Mouse (Mus musculus): ENCODE data around the gene Spred2. TPM values are rescaled to one million over a fixed set of nuclear protein-coding genes. Genes with fewer than 3 reads are reported as not detected.

Gene Spred2
- polyA plus RNA-seq, 1 experiment from 2014 or later, result 4.3 TPM

DNA sequence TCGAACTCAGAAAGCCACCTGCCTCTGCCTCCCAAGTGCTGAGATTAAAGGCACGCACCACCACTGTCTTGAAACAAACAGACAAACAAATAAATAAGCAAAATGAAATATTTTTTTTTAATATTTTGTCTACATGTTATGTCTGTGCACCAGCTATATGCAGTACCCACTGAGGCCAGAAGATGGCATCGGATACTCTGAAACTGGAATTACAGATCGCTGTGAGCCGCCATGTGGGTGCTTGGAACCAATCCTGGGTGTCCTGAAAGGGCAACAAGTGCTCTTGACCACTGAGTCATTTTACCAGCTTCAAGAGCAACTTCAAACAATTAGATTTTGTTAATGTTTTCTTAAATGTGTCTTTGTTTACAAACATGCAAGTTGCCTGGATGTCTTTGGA, 11.5 kb upstream of the Spred2 start:
- Histone ChIP-seq H3K27ac (replicated peaks) (no peak overlapping the region), H3K4me1 (peaks cover 15% of the 10 kb centered on the region), H3K36me3 (no peaks in the 10 kb centered on the region), H3K9ac (no peak overlapping the region), H3K4me3 (no peak overlapping the region), H3K9me3 (0 out of 2 replicates have a peak, but pooled peaks cover 5% of the 10 kb centered on the region), H3K4me2 (no peak overlapping the region), H3K27me3 (replicated peaks) (no peaks in the 10 kb centered on the region)
- 85% methylated on average over 5 of the region's 5 CpGs for WGBS
- ATAC-seq (ENCODE audit: extremely low read depth, insufficient number of reproducible peaks, low FRiP score, low TSS enrichment), result no peak

DNA sequence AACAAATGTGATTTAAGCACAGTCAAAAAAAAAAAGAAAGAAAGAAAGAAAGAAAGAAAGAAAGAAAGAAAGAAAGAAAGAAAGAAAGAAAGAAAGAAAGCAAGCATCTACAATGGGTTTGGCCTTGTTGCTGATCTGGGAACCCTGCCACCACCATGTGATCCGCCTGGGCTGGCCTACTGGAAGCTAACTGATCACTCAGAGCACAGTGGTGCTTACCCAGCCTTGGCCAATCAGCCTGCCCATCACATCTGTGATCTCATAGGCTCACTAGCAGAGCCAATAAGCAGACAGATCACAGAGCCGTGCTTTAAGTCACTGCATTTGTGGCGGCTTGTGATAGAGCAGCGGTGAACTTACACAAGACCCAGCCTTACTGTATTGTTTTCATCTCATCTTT, 10.4 kb upstream of the Spred2 start:
- peaks cover 6% of the 10 kb centered on the region for H3K27me3 ChIP-seq (replicated peaks)
- no peak overlapping the region for H3K4me3 ChIP-seq
- peaks cover 25% of the 10 kb centered on the region for H3K4me1 ChIP-seq
- WGBS, result 83% methylated on average over 4 of the region's 4 CpGs
- ATAC-seq (ENCODE audit: extremely low read depth, insufficient number of reproducible peaks, low FRiP score, low TSS enrichment), result no peak
- no peak overlapping the region for H3K9ac ChIP-seq
- 0 out of 2 replicates have a peak, but pooled peaks cover 5% of the 10 kb centered on the region for H3K9me3 ChIP-seq
- no peaks in the 10 kb centered on the region for H3K36me3 ChIP-seq
- no peak overlapping the region for H3K4me2 ChIP-seq
- H3K27ac ChIP-seq (replicated peaks), result no peak overlapping the region

DNA sequence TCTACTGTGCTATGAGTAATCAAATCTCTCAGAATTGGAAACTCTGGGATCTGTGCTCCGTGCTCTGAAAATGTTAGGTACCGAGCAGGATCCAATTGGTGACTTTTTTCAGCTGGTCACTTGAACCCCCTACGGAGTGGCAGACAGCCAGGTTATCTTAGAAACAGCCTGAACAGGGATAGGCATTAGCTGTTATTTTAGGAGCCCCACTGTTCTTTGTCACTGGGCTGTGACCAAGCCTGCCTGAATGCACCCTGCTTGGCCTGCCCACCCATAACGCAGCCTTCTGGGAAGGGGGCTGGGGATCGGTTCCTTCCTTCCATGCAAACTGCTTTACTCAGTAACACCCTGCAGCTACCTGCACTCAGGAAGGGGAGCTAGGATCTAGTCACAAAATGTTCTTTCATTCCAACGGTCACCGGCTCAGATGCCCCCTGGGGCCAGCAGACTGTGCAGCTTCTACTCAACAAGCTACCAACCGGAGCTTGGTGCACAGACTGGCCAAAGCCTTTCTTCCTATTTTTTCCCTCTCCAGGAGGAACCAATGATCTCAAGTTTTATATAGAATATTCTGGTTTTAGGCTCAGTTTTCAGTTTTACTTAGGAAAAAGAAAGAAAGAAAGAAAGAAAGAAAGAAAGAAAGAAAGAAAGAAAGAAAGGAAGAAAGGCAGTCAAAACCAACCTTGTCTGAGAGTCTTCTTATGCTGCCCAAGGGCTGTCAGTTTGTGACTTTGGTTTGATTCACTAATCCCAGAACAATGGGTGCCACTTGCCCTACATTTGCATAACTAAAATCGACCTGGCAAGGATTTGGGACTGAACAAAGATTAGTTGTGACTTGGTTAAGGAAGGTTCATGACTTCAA, 6.6 kb upstream of the Spred2 start:
- no peaks in the 10 kb centered on the region for H3K36me3 ChIP-seq
- no peak for ATAC-seq (ENCODE audit: extremely low read depth, insufficient number of reproducible peaks, low FRiP score, low TSS enrichment)
- peak overlapping the region; percentile 49 for H3K4me2 ChIP-seq
- 0 out of 2 replicates have a peak, but pooled peaks cover 4% of the 10 kb centered on the region for H3K9me3 ChIP-seq
- peak overlapping the region; percentile 33; the same call in 1 of the 2 replicates for H3K9ac ChIP-seq
- H3K4me3 ChIP-seq, result no peak overlapping the region
- H3K27ac ChIP-seq (replicated peaks), result no peak overlapping the region
- peaks cover 6% of the 10 kb centered on the region for H3K27me3 ChIP-seq (replicated peaks)
- H3K4me1 ChIP-seq, result peaks cover 39% of the 10 kb centered on the region
- WGBS, result 23% methylated on average over 9 of the region's 9 CpGs

DNA sequence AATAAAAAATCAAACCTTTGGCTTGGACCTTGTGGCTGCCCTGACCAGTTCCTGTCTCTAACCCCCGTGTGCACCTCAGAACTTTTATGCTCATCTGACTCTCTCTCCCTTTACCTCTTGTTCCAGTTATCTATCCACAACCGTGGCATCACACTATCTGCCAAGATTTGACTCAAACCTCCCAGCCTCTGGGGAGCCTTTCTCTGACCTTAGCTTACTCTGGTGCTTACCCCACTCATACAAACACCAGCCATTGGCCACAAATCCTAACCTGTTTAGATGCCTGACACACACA, 6.0 kb upstream of the Spred2 start:
- H3K9ac ChIP-seq, result no peak overlapping the region
- no peaks in the 10 kb centered on the region for H3K36me3 ChIP-seq
- no peak overlapping the region for H3K27ac ChIP-seq (replicated peaks)
- WGBS, result 41% methylated on average over 2 of the region's 2 CpGs
- ATAC-seq (ENCODE audit: extremely low read depth, insufficient number of reproducible peaks, low FRiP score, low TSS enrichment), result no peak
- H3K4me3 ChIP-seq, result no peak overlapping the region
- H3K4me2 ChIP-seq, result no peak overlapping the region
- peaks cover 6% of the 10 kb centered on the region for H3K27me3 ChIP-seq (replicated peaks)
- H3K4me1 ChIP-seq, result peaks cover 38% of the 10 kb centered on the region
- no peaks in the 10 kb centered on the region for H3K9me3 ChIP-seq

DNA sequence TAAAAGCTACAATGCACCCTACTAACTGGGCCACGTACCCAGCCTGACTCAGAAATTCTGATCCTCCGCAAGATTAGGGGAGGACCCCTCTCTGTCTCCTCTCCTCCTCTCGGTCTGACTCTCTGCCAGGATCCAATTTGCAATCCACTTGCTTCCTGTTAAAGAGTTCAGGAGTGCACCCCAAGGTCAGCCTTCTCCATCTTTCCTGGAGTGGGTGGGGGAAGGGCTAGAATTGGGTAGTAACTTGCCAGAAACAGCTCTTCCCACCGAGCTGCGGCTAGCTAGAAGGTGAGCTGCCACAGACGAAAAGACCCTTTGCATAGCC, 4.8 kb upstream of the Spred2 start:
- Histone ChIP-seq H3K4me3 (peak overlapping the region; percentile 76), H3K9ac (peak overlapping the region; percentile 80), H3K36me3 (no peaks in the 10 kb centered on the region), H3K9me3 (no peaks in the 10 kb centered on the region), H3K27me3 (replicated peaks) (peaks cover 6% of the 10 kb centered on the region), H3K4me2 (peak overlapping the region; percentile 86), H3K27ac (replicated peaks) (peak overlapping the region; percentile 80), H3K4me1 (peaks cover 33% of the 10 kb centered on the region)
- 5% methylated on average over 6 of the region's 6 CpGs for WGBS
- no peak for ATAC-seq (ENCODE audit: extremely low read depth, insufficient number of reproducible peaks, low FRiP score, low TSS enrichment)

DNA sequence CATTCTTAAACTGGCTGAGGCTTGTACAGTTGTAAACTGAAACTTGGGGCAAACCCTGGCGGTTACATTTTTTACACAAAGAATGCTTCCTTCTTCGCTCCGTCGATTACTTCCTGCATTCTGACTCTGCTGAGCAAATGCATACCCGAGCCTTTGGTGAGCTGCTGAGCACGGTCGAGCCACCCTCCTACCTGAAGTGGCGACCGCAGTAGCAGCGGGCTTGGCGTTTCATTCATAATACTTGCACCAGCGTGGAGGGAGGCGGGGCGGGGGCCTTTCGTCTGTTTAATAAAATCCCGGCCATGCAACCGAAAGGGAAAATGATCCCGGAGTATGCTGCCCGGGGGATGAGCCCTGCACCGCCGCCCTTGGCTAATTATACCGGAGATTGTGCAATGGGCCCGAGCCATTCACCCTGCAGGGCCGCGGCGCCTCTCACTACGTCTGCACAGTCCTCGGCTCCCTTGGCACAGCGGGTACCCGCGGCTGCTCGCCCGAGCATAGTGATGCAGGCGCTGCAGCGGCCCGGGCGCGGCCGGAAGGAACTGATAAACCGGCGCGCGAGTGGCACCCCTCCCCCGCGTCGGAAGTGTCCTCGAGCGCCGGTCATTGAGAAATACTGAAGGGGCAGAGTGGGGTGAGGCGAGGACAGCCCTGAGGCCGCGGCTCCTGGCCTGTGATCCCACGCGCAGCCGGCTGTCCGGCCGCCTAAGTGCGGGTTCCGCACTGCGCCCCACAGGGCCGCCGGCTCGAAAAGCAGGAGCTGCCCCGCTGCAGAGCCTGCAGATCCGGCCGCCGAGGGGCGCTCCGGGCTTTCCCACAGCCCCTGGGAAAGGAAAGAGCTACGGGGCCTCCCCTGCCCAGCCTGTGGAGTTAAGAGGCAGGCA, 4.1 kb upstream of the Spred2 start:
- peak overlapping the region; percentile 80 for H3K9ac ChIP-seq
- peaks cover 33% of the 10 kb centered on the region for H3K4me1 ChIP-seq
- WGBS, result under 1% methylated on average over 70 of the region's 70 CpGs
- no peaks in the 10 kb centered on the region for H3K9me3 ChIP-seq
- peaks cover 6% of the 10 kb centered on the region for H3K27me3 ChIP-seq (replicated peaks)
- peak; percentile 35 for ATAC-seq (ENCODE audit: extremely low read depth, insufficient number of reproducible peaks, low FRiP score, low TSS enrichment)
- peak overlapping the region; percentile 86 for H3K4me2 ChIP-seq
- no peaks in the 10 kb centered on the region for H3K36me3 ChIP-seq
- H3K27ac ChIP-seq (replicated peaks), result peak overlapping the region; percentile 80
- H3K4me3 ChIP-seq, result peak overlapping the region; percentile 76

DNA sequence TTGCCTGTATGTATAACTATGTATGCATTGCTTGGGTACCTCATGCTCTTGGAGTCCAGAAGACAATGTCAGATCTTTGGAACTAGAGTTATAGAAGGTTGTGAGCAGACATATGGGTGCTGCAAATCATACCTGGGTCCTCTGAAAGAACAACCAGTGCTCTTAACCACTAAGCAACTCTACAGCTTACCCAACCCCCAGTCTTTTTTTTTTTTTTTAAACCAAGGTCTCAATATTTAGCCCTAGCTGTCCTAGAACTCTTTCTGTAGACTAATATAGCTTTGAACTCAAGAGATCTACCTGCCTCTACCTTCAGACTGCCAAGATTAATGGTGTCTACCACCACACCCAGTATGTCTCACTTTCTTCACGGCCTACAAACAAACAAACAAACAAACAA, 2.5 kb upstream of the Spred2 start:
- Histone ChIP-seq H3K9me3 (no peaks in the 10 kb centered on the region), H3K4me2 (no peak overlapping the region), H3K36me3 (no peaks in the 10 kb centered on the region), H3K27me3 (replicated peaks) (peaks cover 6% of the 10 kb centered on the region), H3K4me1 (peaks cover 41% of the 10 kb centered on the region), H3K9ac (no peak overlapping the region), H3K4me3 (no peak overlapping the region), H3K27ac (replicated peaks) (no peak overlapping the region)
- WGBS, result 86% methylated on average over 1 of the region's 1 CpGs
- no peak for ATAC-seq (ENCODE audit: extremely low read depth, insufficient number of reproducible peaks, low FRiP score, low TSS enrichment)

DNA sequence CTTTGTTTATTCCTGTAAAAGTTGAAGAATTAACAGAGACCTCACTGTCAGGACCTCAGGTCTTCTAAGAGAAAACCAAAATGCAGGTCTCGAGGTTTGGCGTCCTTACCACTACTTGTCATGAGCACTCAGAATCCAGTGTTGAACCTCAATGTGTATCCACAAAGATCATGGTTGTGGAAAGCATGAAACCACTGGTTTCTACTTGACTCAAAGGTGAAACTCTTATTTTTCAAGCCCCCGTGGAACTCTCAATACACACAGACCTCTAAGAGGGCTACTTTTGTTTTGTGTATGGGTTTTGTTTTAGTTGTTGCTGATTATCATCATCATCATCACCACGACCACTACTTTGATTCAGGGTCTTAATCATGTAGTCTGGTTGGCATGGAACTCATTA, 2.0 kb upstream of the Spred2 start:
- no peaks in the 10 kb centered on the region for H3K9me3 ChIP-seq
- no peaks in the 10 kb centered on the region for H3K36me3 ChIP-seq
- H3K4me2 ChIP-seq, result no peak overlapping the region
- WGBS, result 84% methylated on average over 4 of the region's 4 CpGs
- peaks cover 42% of the 10 kb centered on the region for H3K4me1 ChIP-seq
- H3K9ac ChIP-seq, result no peak overlapping the region
- H3K27ac ChIP-seq (replicated peaks), result no peak overlapping the region
- H3K4me3 ChIP-seq, result no peak overlapping the region
- peaks cover 6% of the 10 kb centered on the region for H3K27me3 ChIP-seq (replicated peaks)
- ATAC-seq (ENCODE audit: extremely low read depth, insufficient number of reproducible peaks, low FRiP score, low TSS enrichment), result no peak

DNA sequence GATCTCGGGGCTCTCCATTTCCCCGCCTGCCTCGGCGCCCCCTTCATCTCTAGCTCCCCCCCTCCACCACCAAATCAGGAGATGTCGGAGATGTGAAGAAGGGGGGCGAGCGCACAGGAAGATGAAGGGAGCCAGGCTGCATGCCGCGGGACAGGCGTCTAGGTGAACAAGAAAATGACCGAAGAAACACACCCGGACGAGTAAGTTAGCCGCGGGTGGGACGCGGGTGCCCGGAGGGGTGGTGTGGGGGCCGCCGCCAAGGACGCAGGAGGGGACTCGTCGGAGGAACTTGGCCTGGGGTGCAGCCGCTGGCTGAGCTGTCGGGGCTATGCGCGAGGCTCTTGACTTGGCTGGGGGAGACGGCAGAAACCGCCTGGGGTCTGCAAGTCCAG, 578 bp downstream of the Spred2 start:
- 0 out of 2 replicates have a peak, but pooled peaks have one; percentile 1 for ATAC-seq (ENCODE audit: extremely low read depth, insufficient number of reproducible peaks, low FRiP score, low TSS enrichment)
- peaks cover 27% of the 10 kb centered on the region for H3K4me1 ChIP-seq
- peak overlapping the region; percentile 94 for H3K9ac ChIP-seq
- peak overlapping the region; percentile 95 for H3K27ac ChIP-seq (replicated peaks)
- no peaks in the 10 kb centered on the region for H3K9me3 ChIP-seq
- peak overlapping the region; percentile 92 for H3K4me3 ChIP-seq
- H3K36me3 ChIP-seq, result no peaks in the 10 kb centered on the region
- no peaks in the 10 kb centered on the region for H3K27me3 ChIP-seq (replicated peaks)
- H3K4me2 ChIP-seq, result peak overlapping the region; percentile 85
- under 1% methylated on average over 29 of the region's 29 CpGs for WGBS

DNA sequence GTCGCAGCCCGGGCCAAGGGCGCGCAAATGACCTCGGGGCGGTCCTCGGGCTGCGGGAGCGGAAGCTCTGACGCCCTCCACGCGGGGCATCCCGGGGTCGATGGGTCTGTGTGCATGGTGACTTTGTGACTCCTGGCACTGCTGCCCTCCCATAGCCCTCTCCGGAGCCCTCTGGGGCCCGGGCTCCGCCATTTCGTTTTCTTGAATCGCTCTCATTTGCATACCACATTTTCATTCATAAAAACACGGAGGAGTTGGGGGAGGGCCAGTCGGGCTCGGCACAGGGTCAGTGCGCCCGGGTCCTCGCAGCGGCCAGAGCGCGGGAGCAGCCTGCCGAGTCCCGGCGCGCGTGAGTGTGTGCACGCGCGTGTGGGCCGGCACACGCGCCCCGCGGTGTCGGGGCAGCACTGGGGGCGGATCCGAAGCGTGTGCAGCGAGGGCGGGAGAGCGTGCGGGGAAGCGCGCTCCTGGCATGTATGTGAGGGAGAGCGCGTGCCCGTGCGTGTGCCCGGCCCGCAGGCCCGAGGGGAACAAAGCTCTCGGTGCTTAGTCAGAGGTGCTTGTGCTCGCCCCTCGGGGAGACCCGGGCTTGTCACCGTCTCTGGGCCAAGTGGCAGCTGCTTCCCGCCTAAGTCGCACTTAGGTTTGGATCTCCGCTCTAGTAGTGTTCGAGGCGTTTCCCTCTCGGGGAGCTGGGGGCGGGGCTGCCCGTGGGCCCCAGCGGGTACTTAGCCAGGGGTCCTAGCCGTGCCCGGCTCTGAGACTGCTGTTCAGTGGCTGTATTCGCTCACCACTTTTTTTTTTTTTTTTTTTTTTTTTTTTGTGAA, 1.2 kb downstream of the Spred2 start:
- H3K9ac ChIP-seq, result peak overlapping the region; percentile 94
- peaks cover 29% of the 10 kb centered on the region for H3K4me1 ChIP-seq
- H3K27ac ChIP-seq (replicated peaks), result peak overlapping the region; percentile 95
- peak overlapping the region; percentile 92 for H3K4me3 ChIP-seq
- H3K27me3 ChIP-seq (replicated peaks), result no peaks in the 10 kb centered on the region
- under 1% methylated on average over 75 of the region's 75 CpGs for WGBS
- ATAC-seq (ENCODE audit: extremely low read depth, insufficient number of reproducible peaks, low FRiP score, low TSS enrichment), result peak; percentile 55
- H3K4me2 ChIP-seq, result peak overlapping the region; percentile 85
- H3K36me3 ChIP-seq, result no peaks in the 10 kb centered on the region
- no peaks in the 10 kb centered on the region for H3K9me3 ChIP-seq
